In the genomic region with DNA sequence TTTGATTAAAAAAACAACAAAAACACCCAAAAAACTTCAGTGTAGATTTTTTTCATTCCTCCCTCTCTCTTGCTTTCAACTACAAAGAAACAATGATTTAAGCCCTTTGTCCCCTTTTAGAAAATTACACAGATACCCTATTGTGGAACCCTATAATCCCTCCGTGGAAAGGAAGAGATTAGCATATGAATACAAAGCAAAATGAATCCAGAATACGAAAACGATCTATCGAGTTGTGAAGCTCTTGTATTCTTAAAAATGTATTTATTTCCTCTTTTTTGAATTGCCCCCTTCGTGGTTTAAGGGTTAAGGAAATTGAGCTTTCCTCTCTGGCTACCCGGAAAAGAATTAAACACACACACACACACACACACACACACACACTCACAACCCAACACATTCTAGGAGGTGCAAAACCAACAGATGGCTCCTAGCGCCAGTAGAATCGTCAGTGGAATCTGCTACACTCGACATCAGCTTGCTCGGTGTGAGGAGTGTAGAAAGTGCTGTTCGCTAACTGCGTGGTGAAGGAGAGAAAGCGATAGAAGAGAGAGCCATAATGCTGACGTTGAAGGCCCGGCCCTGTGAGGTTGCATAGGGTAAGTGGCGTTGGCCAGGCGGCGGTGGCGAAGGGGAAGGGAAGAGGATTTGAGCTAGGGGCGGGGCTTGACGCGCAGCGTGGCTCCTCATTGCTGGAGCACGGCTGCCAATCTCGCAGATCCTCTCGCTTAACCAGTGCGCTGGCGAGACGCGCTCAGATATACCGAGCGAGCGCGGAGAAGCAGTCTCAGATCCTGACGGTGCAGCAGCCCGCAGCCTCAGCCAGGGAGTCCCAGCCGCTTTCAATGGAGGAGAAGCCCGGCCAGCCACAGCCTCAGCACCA, we compare ENCODE assay signal across 8 mouse cellular contexts. TPM values are rescaled to one million over a fixed set of nuclear protein-coding genes. Genes with fewer than 3 reads are reported as not detected.
DNase-seq lines count a peak whose midpoint lies in the region; ATAC-seq and TF ChIP-seq lines count a peak whose summit lies in the region.

A gene (plus strand): TSS at position 773 of the 883 bp plus-strand sequence.

- peaks cover 4% of the 10 kb centered on the region; the same call in 1 of the 2 replicates for H3K9me3 ChIP-seq in E14TG2a.4 (ENCODE audit: low read length)
- H3K9me3 ChIP-seq in forebrain, embryonic 12.5 days = no peaks in the 10 kb centered on the region
- H3K9me3 ChIP-seq in heart, postnatal 0 days (replicated peaks; ENCODE audit: control insufficient read depth, low read length) = no peaks in the 10 kb centered on the region
- no peaks in the 10 kb centered on the region for H3K9me3 ChIP-seq in liver, embryonic 16.5 days (replicated peaks; ENCODE audit: control insufficient read depth, low read length)
- no peaks in the 10 kb centered on the region for H3K9me3 ChIP-seq in neural tube, embryonic 13.5 days

- H3K4me3 ChIP-seq in E14TG2a.4 (replicated peaks; ENCODE audit: low read length) = peak within 1 kb of the TSS; percentile 99
- peak within 1 kb of the TSS; percentile 99 for H3K4me3 ChIP-seq in forebrain, embryonic 12.5 days (replicated peaks)
- H3K4me3 ChIP-seq in heart, postnatal 0 days (ENCODE audit: low read depth, low read length) = peak within 1 kb of the TSS; percentile 98
- H3K4me3 ChIP-seq in liver, embryonic 16.5 days (ENCODE audit: low read depth, low read length) = peak within 1 kb of the TSS; percentile 86
- H3K4me3 ChIP-seq in neural tube, embryonic 13.5 days = peak within 1 kb of the TSS; percentile 99
- H3K4me3 ChIP-seq in testis, adult 2 months (ENCODE audit: control insufficient read depth, low read depth, low read length) = peak within 1 kb of the TSS; percentile 97

- peak; percentile 99 for TF ChIP-seq POLR2A in testis, adult 2 months (IDR thresholded peaks at IDR 0.05; ENCODE audit: control insufficient read depth, low read depth, low read length)

- no peak for TF ChIP-seq EP300 in heart, postnatal 0 days (IDR thresholded peaks at IDR 0.05; ENCODE audit: low read depth)

- H3K27ac ChIP-seq in forebrain, embryonic 12.5 days = peak within 1 kb of the TSS; percentile 99
- peak within 1 kb of the TSS; percentile 100 for H3K27ac ChIP-seq in heart, postnatal 0 days (ENCODE audit: low read depth)
- peak within 1 kb of the TSS; percentile 95 for H3K27ac ChIP-seq in liver, embryonic 16.5 days (ENCODE audit: low read length)
- H3K27ac ChIP-seq in neural tube, embryonic 13.5 days (replicated peaks) = peak within 1 kb of the TSS; percentile 98
- H3K27ac ChIP-seq in testis, adult 2 months (ENCODE audit: control insufficient read depth, insufficient read depth, low read depth, low read length) = peak within 1 kb of the TSS; percentile 99

- H3K36me3 ChIP-seq in E14TG2a.4 (ENCODE audit: insufficient read depth, low read length) = peaks cover 28% of the 10 kb centered on the region
- H3K36me3 ChIP-seq in forebrain, embryonic 12.5 days (replicated peaks) = peaks cover under 1% of the 10 kb centered on the region; the same call in 1 of the 2 replicates
- no peaks in the 10 kb centered on the region; the same call in 1 of the 2 replicates for H3K36me3 ChIP-seq in heart, postnatal 0 days (replicated peaks; ENCODE audit: control insufficient read depth, insufficient read depth, low read length)
- H3K36me3 ChIP-seq in liver, embryonic 16.5 days (ENCODE audit: control insufficient read depth, insufficient read depth) = no peaks in the 10 kb centered on the region
- H3K36me3 ChIP-seq in neural tube, embryonic 13.5 days = 0 out of 2 replicates have a peak, but pooled peaks cover under 1% of the 10 kb centered on the region
- no peaks in the 10 kb centered on the region for H3K36me3 ChIP-seq in testis, adult 2 months (ENCODE audit: control insufficient read depth, insufficient read depth, low read length)

- peaks cover 51% of the 10 kb centered on the region for H3K4me1 ChIP-seq in E14TG2a.4 (replicated peaks; ENCODE audit: low read depth, low read length)
- peaks cover 10% of the 10 kb centered on the region for H3K4me1 ChIP-seq in forebrain, embryonic 12.5 days
- H3K4me1 ChIP-seq in heart, postnatal 0 days (ENCODE audit: control insufficient read depth, insufficient read depth) = 0 out of 2 replicates have a peak, but pooled peaks cover 7% of the 10 kb centered on the region
- H3K4me1 ChIP-seq in liver, embryonic 16.5 days (ENCODE audit: control insufficient read depth, low read depth, low read length) = peaks cover 8% of the 10 kb centered on the region; the same call in 1 of the 2 replicates
- peaks cover 18% of the 10 kb centered on the region for H3K4me1 ChIP-seq in neural tube, embryonic 13.5 days (replicated peaks)
- H3K4me1 ChIP-seq in testis, adult 2 months (ENCODE audit: control insufficient read depth, insufficient read depth, low read length) = peaks cover 4% of the 10 kb centered on the region

- TF ChIP-seq CTCF in E14TG2a.4 (conservative IDR thresholded peaks at IDR 0.05; ENCODE audit: low read length) = no peak
- TF ChIP-seq CTCF in heart, postnatal 0 days (IDR thresholded peaks at IDR 0.05; ENCODE audit: low read depth) = peak; percentile 11; the same call in 1 of the 2 replicates
- TF ChIP-seq CTCF in testis, adult 2 months (IDR thresholded peaks at IDR 0.05; ENCODE audit: control insufficient read depth, insufficient read depth, insufficient replicate concordance, low read depth, low read length) = no peak; the same call in 1 of the 2 replicates

- peak; percentile 98 for DNase-seq in c-Kit-positive CD71-positive TER-119-positive erythroid progenitor cells, embryonic 14.5 days (ENCODE audit: low spot score)
- peak; percentile 99 for DNase-seq in heart, postnatal 0 days (ENCODE audit: low spot score)
- DNase-seq in kidney, postnatal 4 days = peak; percentile 99 to 100

- H3K27me3 ChIP-seq in E14TG2a.4 (ENCODE audit: insufficient read depth, low read length) = no peaks in the 10 kb centered on the region
- no peaks in the 10 kb centered on the region for H3K27me3 ChIP-seq in forebrain, embryonic 12.5 days
- H3K27me3 ChIP-seq in heart, postnatal 0 days (ENCODE audit: control insufficient read depth, insufficient read depth, low read length) = no peaks in the 10 kb centered on the region
- H3K27me3 ChIP-seq in liver, embryonic 16.5 days (ENCODE audit: control insufficient read depth, insufficient read depth, low read depth, low read length) = no peaks in the 10 kb centered on the region
- no peaks in the 10 kb centered on the region for H3K27me3 ChIP-seq in neural tube, embryonic 13.5 days
- no peaks in the 10 kb centered on the region for H3K27me3 ChIP-seq in testis, adult 2 months (ENCODE audit: control insufficient read depth, insufficient read depth, low read length)

- WGBS in forebrain, embryonic 12.5 days = under 1% methylated on average over 36 of the region's 38 CpGs
- WGBS in heart, postnatal 0 days = under 1% methylated on average over 38 of the region's 38 CpGs
- under 1% methylated on average over 38 of the region's 38 CpGs for WGBS in liver, embryonic 16.5 days (ENCODE audit: insufficient replicate concordance)
- WGBS in neural tube, embryonic 13.5 days = 0% methylated on average over 38 of the region's 38 CpGs

- peak within 1 kb of the TSS; percentile 100 for H3K9ac ChIP-seq in forebrain, embryonic 12.5 days
- peak within 1 kb of the TSS; percentile 100 for H3K9ac ChIP-seq in heart, postnatal 0 days (replicated peaks; ENCODE audit: low read depth, low read length)
- H3K9ac ChIP-seq in liver, embryonic 16.5 days (ENCODE audit: low read depth, low read length) = peak within 1 kb of the TSS; percentile 96
- peak within 1 kb of the TSS; percentile 98 for H3K9ac ChIP-seq in neural tube, embryonic 13.5 days

- H3K4me2 ChIP-seq in forebrain, embryonic 12.5 days = peak within 1 kb of the TSS; percentile 70
- peak within 1 kb of the TSS; percentile 83 for H3K4me2 ChIP-seq in heart, postnatal 0 days (ENCODE audit: low read depth, low read length)
- peak within 1 kb of the TSS; percentile 89 for H3K4me2 ChIP-seq in liver, embryonic 16.5 days (ENCODE audit: low read depth, low read length)
- peak within 1 kb of the TSS; percentile 75 for H3K4me2 ChIP-seq in neural tube, embryonic 13.5 days

- ATAC-seq in forebrain, embryonic 12.5 days (ENCODE audit: low FRiP score) = peak; percentile 98
- ATAC-seq in heart, postnatal 0 days (ENCODE audit: insufficient read depth, low read depth) = peak; percentile 96
- peak; percentile 95 for ATAC-seq in liver, embryonic 16.5 days (ENCODE audit: low read depth)
- ATAC-seq in neural tube, embryonic 13.5 days (ENCODE audit: low read depth) = peak; percentile 98

RNA-seq across cellular contexts. Expression of the gene that starts here (rescaled TPM):
- polyA plus RNA-seq in forebrain, embryonic 12.5 days (2016; fragmentation: Nextera tagmentation; extraction: Ambion mirVana) = 5.3 and 5.5 TPM in 2 replicates
- 30.5 and 55.1 TPM in 2 replicates for total RNA-seq in heart, postnatal 0 days (2014; rRNA removed; ENCODE audit: low replicate concordance)
- 3.0 and 3.5 TPM in 2 replicates for polyA plus RNA-seq in heart, postnatal 0 days (2015; fragmentation: Nextera tagmentation; extraction: Ambion mirVana)
- 1.4 TPM in 2 replicates for polyA plus RNA-seq in liver, embryonic 16.5 days (2015; fragmentation: Nextera tagmentation; extraction: Ambion mirVana)
- 3.9 and 4.0 TPM in 2 replicates for polyA plus RNA-seq in neural tube, embryonic 13.5 days (2015; fragmentation: Nextera tagmentation; extraction: Ambion mirVana)
- 12.1 and 14.4 TPM in 2 replicates for polyA plus RNA-seq in testis, adult 2 months (2012; rRNA removed)

Comparison
In these comparisons a context has a peak if more than half of its experiments do, and no peak if none do; other contexts are left out.
1. Peak in every context shown above with its lines: DNase-seq, ATAC-seq, H3K4me3 ChIP-seq and H3K27ac ChIP-seq.